Mouse (Mus musculus) hindbrain, embryonic 15.5 days (tissue): ENCODE results near the gene Rasgef1b. TPM values are rescaled to one million over a fixed set of nuclear protein-coding genes. Genes with fewer than 3 reads are reported as not detected.

ENCODE experiments used
- ATAC-seq: fragments of 200-750 bp; cut with Nextera tagmentation; 2 replicates; pipeline ENCODE4 v1.8.0; 2017; ENCODE audit warnings: low read depth, moderate number of reproducible peaks, moderate TSS enrichment; ENCODE audit not compliant: low FRiP score
- H3K27ac ChIP-seq: fragments of 300-500 bp; sonication (generic); replicated peaks from 2 replicates; pipeline ENCODE4 v1.5.1; 2015; ENCODE audit warnings: mild to moderate bottlenecking, inconsistent platforms
- H3K27me3 ChIP-seq: fragments of 300-500 bp; sonication (generic); 2 replicates; pipeline ENCODE4 v1.6.1; 2015; ENCODE audit warnings: control low read depth, inconsistent platforms
- H3K36me3 ChIP-seq: fragments of 300-500 bp; sonication (generic); 2 replicates; pipeline ENCODE4 v1.6.1; 2015; ENCODE audit warnings: control low read depth, inconsistent platforms
- H3K4me1 ChIP-seq: fragments of 300-500 bp; sonication (generic); replicated peaks from 2 replicates; pipeline ENCODE4 v1.6.1; 2015; ENCODE audit warnings: control low read depth, inconsistent platforms
- H3K4me2 ChIP-seq: fragments of 300-500 bp; sonication (generic); 2 replicates; pipeline ENCODE4 v1.6.1; 2015; ENCODE audit warnings: moderate library complexity, mild to moderate bottlenecking, inconsistent platforms
- H3K4me3 ChIP-seq: fragments of 300-500 bp; sonication (generic); 2 replicates; pipeline ENCODE4 v1.5.1; 2015; ENCODE audit warnings: mild to moderate bottlenecking, inconsistent platforms
- H3K9ac ChIP-seq: fragments of 300-500 bp; sonication (generic); 2 replicates; pipeline ENCODE4 v1.6.1; 2015; ENCODE audit warnings: inconsistent platforms
- H3K9me3 ChIP-seq: fragments of 300-500 bp; sonication (generic); 2 replicates; pipeline ENCODE4 v1.6.1; 2016; ENCODE audit warnings: control low read depth, inconsistent platforms
- WGBS: fragments of 180-500 bp; shearing (Covaris S2); methylation state at CpG from one replicate; pipeline ENCODE4 v1.1.7; 2015; 5-methylcytosine and 5-hydroxymethylcytosine counted together
- polyA plus RNA-seq: library from polyadenylated mRNA; unstranded; fragments of >200 nt; fragmentation: Nextera tagmentation; extraction: Ambion mirVana; gene quantifications from 2 replicates; pipeline ENCODE4 v1.2.1, GENCODE M21; 2015

The Rasgef1b gene
- polyA plus RNA-seq, 1 experiment from 2014 or later: 54.2 TPM

- WGBS: 64% methylated on average over 9 of the region's 9 CpGs
- H3K4me2 ChIP-seq: no peak overlapping the region
Measured at GRCm38 (mm10) chr5:99496931-99497782, 231.7 kb downstream of the Rasgef1b start.

DNA sequence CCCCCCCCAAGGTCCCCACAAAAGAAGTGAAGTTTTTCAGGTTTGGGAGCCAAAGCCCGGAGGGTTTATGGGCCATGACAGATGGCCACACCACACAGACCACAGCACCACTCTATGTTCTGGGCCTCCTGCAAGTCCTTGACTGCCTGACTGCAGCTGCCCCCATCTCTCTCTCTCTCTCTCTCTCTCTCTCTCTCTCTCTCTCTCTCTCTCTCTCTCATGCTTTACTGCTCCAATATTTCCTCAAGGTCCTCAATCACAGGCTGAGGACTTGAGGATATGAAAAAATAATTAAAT, 232.8 kb downstream of the Rasgef1b start:
- Histone ChIP-seq H3K4me3 (no peak overlapping the region), H3K27me3 (no peaks in the 10 kb centered on the region), H3K36me3 (no peaks in the 10 kb centered on the region), H3K4me2 (no peak overlapping the region), H3K27ac (no peak overlapping the region), H3K4me1 (peaks cover 16% of the 10 kb centered on the region; the same call in 1 of the 2 replicates), H3K9ac (no peak overlapping the region), H3K9me3 (no peaks in the 10 kb centered on the region)
- WGBS: 32% methylated on average over 1 of the region's 1 CpGs
- ATAC-seq: no peak

More at GRCm38 (mm10) chr5:99496931-99497782, 231.7 kb downstream of the Rasgef1b start:
- H3K27ac ChIP-seq: no peak overlapping the region; the same call in 1 of the 2 replicates
- no peaks in the 10 kb centered on the region for H3K36me3 ChIP-seq
- H3K4me3 ChIP-seq: no peak overlapping the region
- H3K27me3 ChIP-seq: no peaks in the 10 kb centered on the region
- no peak for ATAC-seq
- H3K4me1 ChIP-seq: peaks cover 16% of the 10 kb centered on the region; the same call in 1 of the 2 replicates
- no peaks in the 10 kb centered on the region for H3K9me3 ChIP-seq
- H3K9ac ChIP-seq: no peak overlapping the region

DNA sequence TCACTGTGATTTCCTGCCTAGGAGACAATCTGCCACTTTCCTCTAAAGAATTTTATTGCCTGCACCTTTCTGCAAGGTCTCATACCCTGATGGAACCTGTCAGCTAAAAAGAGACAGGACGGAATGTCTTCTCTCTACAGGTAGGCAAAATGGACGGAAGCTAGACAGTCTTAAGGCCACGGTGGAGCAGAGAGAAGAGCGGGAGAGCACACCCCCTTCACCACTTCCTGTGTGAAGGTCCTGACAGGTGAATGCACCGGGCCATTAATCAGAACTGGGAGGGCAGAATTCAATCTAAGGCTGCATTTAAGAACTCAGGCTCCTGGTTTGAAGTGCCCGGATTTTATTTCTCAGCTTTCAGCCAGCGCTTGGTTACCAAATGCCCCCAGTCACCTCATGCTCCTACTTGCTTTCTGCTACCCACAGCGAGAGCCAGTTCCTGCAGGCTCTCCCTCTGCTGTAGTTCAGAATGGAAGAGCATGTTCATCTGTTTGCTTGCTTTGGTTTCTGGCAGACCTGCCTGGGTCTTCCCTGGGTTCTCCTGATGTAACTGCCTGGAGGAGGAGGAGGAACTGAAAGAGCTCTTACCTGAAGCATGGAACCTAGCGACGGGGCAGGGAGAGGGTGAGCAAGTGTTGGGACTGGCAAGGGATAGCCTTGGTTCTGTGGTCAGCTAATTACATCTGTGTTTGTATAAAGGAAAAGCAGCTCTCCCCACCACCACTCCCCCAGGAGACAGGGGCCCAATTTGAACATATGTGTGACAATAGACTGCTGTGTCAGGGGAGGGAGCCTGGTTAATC, 233.3 kb downstream of the Rasgef1b start:
- H3K27ac ChIP-seq: peak overlapping the region; percentile 37; the same call in 1 of the 2 replicates
- H3K9ac ChIP-seq: no peak overlapping the region
- H3K4me2 ChIP-seq: no peak overlapping the region
- no peak overlapping the region for H3K4me3 ChIP-seq
- peaks cover 16% of the 10 kb centered on the region; the same call in 1 of the 2 replicates for H3K4me1 ChIP-seq
- ATAC-seq: no peak
- H3K9me3 ChIP-seq: no peaks in the 10 kb centered on the region
- H3K27me3 ChIP-seq: no peaks in the 10 kb centered on the region
- no peaks in the 10 kb centered on the region for H3K36me3 ChIP-seq
- 72% methylated on average over 10 of the region's 10 CpGs for WGBS

- WGBS: 67% methylated on average over 9 of the region's 9 CpGs
- no peaks in the 10 kb centered on the region for H3K36me3 ChIP-seq
- H3K9me3 ChIP-seq: no peaks in the 10 kb centered on the region
- H3K4me2 ChIP-seq: no peak overlapping the region
- H3K27ac ChIP-seq: no peak overlapping the region
- no peak overlapping the region for H3K9ac ChIP-seq
- H3K27me3 ChIP-seq: no peaks in the 10 kb centered on the region
- H3K4me3 ChIP-seq: no peak overlapping the region
- H3K4me1 ChIP-seq: peaks cover 16% of the 10 kb centered on the region; the same call in 1 of the 2 replicates
- no peak for ATAC-seq
Measured at GRCm38 (mm10) chr5:99493861-99494260, 235.0 kb downstream of the Rasgef1b start.

GRCm38 (mm10) chr5:99493017-99493416, 235.8 kb downstream of the Rasgef1b start:
- 67% methylated on average over 3 of the region's 3 CpGs for WGBS
- Histone ChIP-seq H3K4me2 (no peak overlapping the region), H3K9me3 (no peaks in the 10 kb centered on the region), H3K36me3 (no peaks in the 10 kb centered on the region), H3K27ac (no peak overlapping the region), H3K4me3 (no peak overlapping the region), H3K27me3 (no peaks in the 10 kb centered on the region), H3K4me1 (peaks cover 16% of the 10 kb centered on the region; the same call in 1 of the 2 replicates), H3K9ac (no peak overlapping the region)
- ATAC-seq: no peak

DNA sequence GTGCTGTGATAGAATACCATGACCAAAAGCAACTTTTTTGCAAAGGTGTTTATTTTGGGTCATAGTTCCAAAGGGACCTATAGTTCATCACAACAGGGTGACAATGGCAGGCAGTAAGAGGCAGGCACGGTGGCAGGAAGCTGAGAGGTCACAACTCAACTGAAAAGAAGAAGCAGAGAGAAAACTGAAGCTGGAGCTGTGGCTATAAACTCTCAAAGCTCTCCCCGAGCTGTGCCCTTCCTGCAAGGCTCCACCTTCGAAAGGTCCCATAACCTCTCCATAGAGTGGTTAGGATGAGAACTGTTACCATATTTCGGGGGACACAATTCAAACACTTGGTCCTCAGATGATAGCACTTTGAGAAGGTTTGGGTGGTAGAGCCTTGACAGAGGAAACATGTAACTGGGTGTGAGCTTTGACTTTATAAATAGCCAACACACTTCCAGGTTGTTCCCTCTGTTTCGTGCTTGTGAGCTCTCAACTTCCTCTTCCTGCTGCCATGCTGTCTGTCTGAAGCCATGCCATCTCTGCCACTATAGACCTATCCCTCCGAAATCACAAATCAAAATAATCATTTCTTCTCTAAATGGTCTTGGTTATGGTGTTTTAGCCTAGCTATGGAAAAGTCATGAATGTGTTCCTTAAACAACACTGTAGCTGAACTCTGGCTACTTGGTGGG, 240.2 kb downstream of the Rasgef1b start:
- H3K36me3 ChIP-seq: no peaks in the 10 kb centered on the region
- H3K4me1 ChIP-seq: peaks cover 9% of the 10 kb centered on the region
- no peaks in the 10 kb centered on the region for H3K27me3 ChIP-seq
- 89% methylated on average over 6 of the region's 6 CpGs for WGBS
- no peak for ATAC-seq
- H3K9me3 ChIP-seq: no peaks in the 10 kb centered on the region
- no peak overlapping the region for H3K9ac ChIP-seq
- H3K27ac ChIP-seq: no peak overlapping the region
- H3K4me2 ChIP-seq: no peak overlapping the region
- no peak overlapping the region for H3K4me3 ChIP-seq

DNA sequence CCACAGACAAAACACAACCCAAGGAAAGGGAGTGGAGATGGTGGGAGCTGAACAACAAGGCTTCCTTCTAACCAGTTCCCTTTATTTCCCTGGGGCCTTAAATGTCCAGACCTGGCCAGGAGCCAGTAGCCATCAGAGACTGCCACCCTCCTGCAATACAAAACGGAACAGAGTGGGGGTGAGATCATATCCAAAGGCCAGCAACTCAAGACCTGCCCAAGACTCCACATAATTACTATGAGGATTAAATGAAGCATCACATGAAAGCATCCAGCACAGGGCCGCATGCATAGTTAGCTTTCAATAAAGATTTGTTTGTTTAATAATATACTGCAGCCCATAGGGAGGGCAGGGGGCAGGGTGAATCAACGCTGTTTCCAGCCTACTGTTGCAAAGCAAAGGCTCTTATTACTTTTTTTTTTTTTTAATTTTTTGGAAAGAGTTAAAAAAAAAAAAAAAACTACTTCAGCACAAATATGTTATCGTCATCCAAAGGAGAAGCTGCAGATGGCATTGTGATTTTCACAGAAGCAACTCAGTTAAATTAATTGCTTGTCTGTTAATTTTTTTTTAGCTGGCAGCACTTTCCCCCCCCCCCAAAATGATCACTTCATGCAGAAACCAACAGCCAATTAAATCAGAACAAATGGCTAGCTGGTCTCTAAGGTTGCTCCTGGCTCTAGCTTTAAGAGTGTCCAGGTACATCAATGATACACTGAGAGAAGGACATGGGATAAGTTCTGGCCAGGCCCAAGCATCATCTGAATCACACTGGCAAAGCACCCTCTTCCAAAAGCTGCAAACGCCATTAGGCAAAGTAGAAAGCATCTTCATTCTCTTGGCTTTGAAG, 241.6 kb downstream of the Rasgef1b start:
- WGBS: 38% methylated on average over 5 of the region's 5 CpGs
- Histone ChIP-seq H3K4me3 (no peak overlapping the region), H3K9me3 (no peaks in the 10 kb centered on the region), H3K4me2 (no peak overlapping the region), H3K36me3 (no peaks in the 10 kb centered on the region), H3K27ac (no peak overlapping the region), H3K4me1 (peaks cover 5% of the 10 kb centered on the region), H3K27me3 (no peaks in the 10 kb centered on the region), H3K9ac (no peak overlapping the region)
- peak; percentile 74; the same call in 1 of the 2 replicates for ATAC-seq

GRCm38 (mm10) chr5:99483162-99483561, 245.7 kb downstream of the Rasgef1b start:
- no peak overlapping the region for H3K4me3 ChIP-seq
- no peak overlapping the region for H3K4me2 ChIP-seq
- ATAC-seq: no peak
- H3K36me3 ChIP-seq: no peaks in the 10 kb centered on the region
- 90% methylated on average over 5 of the region's 5 CpGs for WGBS
- H3K9me3 ChIP-seq: no peaks in the 10 kb centered on the region
- no peak overlapping the region for H3K9ac ChIP-seq
- H3K4me1 ChIP-seq: peaks cover 24% of the 10 kb centered on the region
- H3K27ac ChIP-seq: no peak overlapping the region
- H3K27me3 ChIP-seq: no peaks in the 10 kb centered on the region

- Histone ChIP-seq H3K27me3 (no peaks in the 10 kb centered on the region), H3K4me1 (peaks cover 25% of the 10 kb centered on the region), H3K36me3 (no peaks in the 10 kb centered on the region), H3K4me3 (no peak overlapping the region), H3K9ac (no peak overlapping the region), H3K4me2 (no peak overlapping the region), H3K9me3 (no peaks in the 10 kb centered on the region), H3K27ac (no peak overlapping the region)
- ATAC-seq: no peak
- WGBS: 86% methylated on average over 6 of the region's 6 CpGs
Measured at GRCm38 (mm10) chr5:99482524-99482923, 246.3 kb downstream of the Rasgef1b start.

GRCm38 (mm10) chr5:99482016-99482415, 246.8 kb downstream of the Rasgef1b start:
- no peaks in the 10 kb centered on the region for H3K9me3 ChIP-seq
- no peaks in the 10 kb centered on the region for H3K27me3 ChIP-seq
- no peak overlapping the region for H3K4me2 ChIP-seq
- H3K9ac ChIP-seq: no peak overlapping the region
- H3K4me3 ChIP-seq: no peak overlapping the region
- 89% methylated on average over 7 of the region's 7 CpGs for WGBS
- H3K27ac ChIP-seq: no peak overlapping the region
- ATAC-seq: no peak
- H3K36me3 ChIP-seq: no peaks in the 10 kb centered on the region
- peaks cover 23% of the 10 kb centered on the region for H3K4me1 ChIP-seq
